Mouse (Mus musculus) cortical plate, adult 2 months (tissue): ENCODE measurements around the gene Kctd12.

Experiments used
- CTCF ChIP-seq: fragments of 200-500 bp; IDR thresholded peaks from 2 replicates; pipeline ENCODE4 v1.5.1; 2011; ENCODE audit warnings: mild to moderate bottlenecking, control low read depth, low read length; ENCODE audit not compliant: insufficient read depth; ENCODE audit errors: extremely low read depth
- POLR2A ChIP-seq: fragments of 200-500 bp; IDR thresholded peaks from 2 replicates; pipeline ENCODE4 v1.6.1; 2011; ENCODE audit warnings: mild to moderate bottlenecking, low read length, control low read depth; ENCODE audit not compliant: insufficient read depth; ENCODE audit errors: extremely low read depth

GRCm38 (mm10) chr14:103007737-103008136 is 25.3 kb upstream of the Kctd12 start:
- no peak for TF ChIP-seq CTCF
- no peak for TF ChIP-seq POLR2A
